Mouse (Mus musculus) C2C12 (cell line): ENCODE measurements at regions not wholly inside any gene's neighbourhood (a gene's known extent, or its start where the extent isn't known, plus 50 kb on each side); places are given as distances from the start of the nearest gene placed in this dataset.
A peak's percentile ranks its signal among the peaks of the same experiment; 100 is the strongest.

Experiments
- H3K27me3 ChIP-seq: one replicate; pipeline ENCODE4 v1.6.1; 2011; ENCODE audit not compliant: control insufficient read depth, insufficient read depth, insufficient read length
- H3K36me3 ChIP-seq: one replicate; pipeline ENCODE4 v1.6.1; 2011; ENCODE audit not compliant: control insufficient read depth, insufficient read depth
- H3K4me3 ChIP-seq: one replicate; pipeline ENCODE4 v1.5.1; 2011; ENCODE audit warnings: mild to moderate bottlenecking, control low read depth; ENCODE audit not compliant: poor library complexity, insufficient read depth, severe bottlenecking
- H3K79me2 ChIP-seq: one replicate; pipeline ENCODE4 v1.6.1; 2011; ENCODE audit not compliant: control insufficient read depth, insufficient read depth
- H3K79me3 ChIP-seq: one replicate; pipeline ENCODE4 v1.6.1; 2011; ENCODE audit warnings: low read depth, control low read depth
- H3ac ChIP-seq: one replicate; pipeline ENCODE3; 2011; ENCODE audit warnings: low read depth; ENCODE audit not compliant: control insufficient read depth, insufficient read length
- CEBPB ChIP-seq: IDR thresholded peaks from one replicate; pipeline ENCODE4 v1.6.1; 2011; ENCODE audit warnings: low read depth, mild to moderate bottlenecking, control low read depth, moderate library complexity
- CTCF ChIP-seq: IDR thresholded peaks from one replicate; pipeline ENCODE4 v1.5.1; 2011; ENCODE audit not compliant: control insufficient read depth, insufficient read depth, insufficient read length
- FOSL1 ChIP-seq: IDR thresholded peaks from one replicate; pipeline ENCODE4 v1.8.0; 2011; ENCODE audit warnings: mild to moderate bottlenecking, low read length; ENCODE audit not compliant: poor library complexity, insufficient read depth, severe bottlenecking
- MAX ChIP-seq: IDR thresholded peaks from one replicate; pipeline ENCODE4 v1.6.1; 2011; ENCODE audit warnings: mild to moderate bottlenecking, control low read depth
- MYOD1 ChIP-seq: IDR thresholded peaks from one replicate; pipeline ENCODE4 v1.6.1; 2011; ENCODE audit warnings: low read depth; ENCODE audit not compliant: control insufficient read depth, insufficient read length
- MYOG ChIP-seq: IDR thresholded peaks from one replicate; pipeline ENCODE4 v1.6.1; 2011; ENCODE audit not compliant: control insufficient read depth, insufficient read length; ENCODE audit errors: extremely low read depth
- USF1 ChIP-seq: IDR thresholded peaks from one replicate; pipeline ENCODE4 v1.6.1; 2011; ENCODE audit warnings: low read depth, mild to moderate bottlenecking, control low read depth, moderate library complexity

DNA sequence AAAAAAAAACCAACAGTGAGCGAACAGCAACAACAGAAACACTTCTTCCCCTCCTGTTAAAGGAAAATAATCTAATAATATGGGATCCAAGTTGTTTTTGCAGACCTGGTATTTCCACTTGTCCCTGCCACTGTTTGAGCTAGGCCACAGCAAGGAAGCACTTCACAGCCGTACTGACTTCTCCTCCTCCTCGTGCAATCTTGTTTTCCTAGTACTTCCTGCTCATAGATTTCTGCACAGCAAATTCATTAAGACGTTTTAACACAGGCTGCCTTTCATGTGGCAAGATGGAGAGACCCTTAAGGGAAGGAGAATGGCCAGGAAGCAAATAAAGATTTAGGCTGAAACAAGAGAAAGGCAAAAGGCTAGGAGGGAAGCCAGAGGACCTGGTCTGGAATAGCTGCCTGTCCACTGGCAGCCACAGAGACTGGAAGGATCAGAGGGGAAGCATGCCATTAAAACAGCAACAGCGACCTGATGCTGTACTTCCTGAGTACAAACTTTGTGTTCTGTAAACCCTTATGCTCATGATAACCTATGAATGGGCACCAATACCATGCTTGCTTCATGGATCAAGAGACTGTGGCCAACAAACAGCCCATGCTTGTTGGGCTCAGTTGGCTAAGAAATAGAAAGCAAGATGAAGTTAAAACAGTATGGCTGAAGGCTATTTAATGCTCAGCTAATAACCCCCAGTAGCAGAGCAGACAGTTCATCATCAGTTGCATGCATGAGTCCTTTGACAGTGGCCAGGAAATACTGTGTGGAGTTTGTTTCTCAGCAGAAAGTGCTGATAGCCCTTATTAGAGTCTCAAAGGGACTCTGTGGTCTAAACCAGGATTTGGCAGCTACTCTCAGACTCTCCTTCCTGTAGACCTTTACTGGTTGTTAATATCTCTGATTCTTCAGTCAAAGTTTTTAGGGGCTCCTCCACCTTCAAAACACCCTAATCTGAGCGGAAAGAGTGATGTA, 182.3 kb upstream of the Cited2 start:
- Histone ChIP-seq H3K36me3 (no peaks in the 10 kb centered on the region), H3K27me3 (no peaks in the 10 kb centered on the region), H3K79me2 (no peaks in the 10 kb centered on the region), H3ac (no peak overlapping the region), H3K4me3 (no peak overlapping the region), H3K79me3 (no peaks in the 10 kb centered on the region)
- no peak for TF ChIP-seq MYOG
- no peak for TF ChIP-seq FOSL1
- TF ChIP-seq CEBPB, result no peak
- no peak for TF ChIP-seq USF1
- TF ChIP-seq MAX, result no peak
- TF ChIP-seq MYOD1, result no peak
- TF ChIP-seq CTCF, result no peak

GRCm38 (mm10) chr10:17542104-17542846, 180.7 kb upstream of the Cited2 start:
- no peak overlapping the region for H3ac ChIP-seq

GRCm38 (mm10) chr10:17542847-17543421, 180.1 kb upstream of the Cited2 start:
- Histone ChIP-seq H3K79me3 (no peaks in the 10 kb centered on the region), H3ac (no peak overlapping the region), H3K27me3 (no peaks in the 10 kb centered on the region), H3K36me3 (no peaks in the 10 kb centered on the region), H3K79me2 (no peaks in the 10 kb centered on the region), H3K4me3 (no peak overlapping the region)
- no peak for TF ChIP-seq FOSL1

More at GRCm38 (mm10) chr10:17542104-17542846, 180.7 kb upstream of the Cited2 start:
- Histone ChIP-seq H3K79me2 (no peaks in the 10 kb centered on the region), H3K79me3 (no peaks in the 10 kb centered on the region), H3K36me3 (no peaks in the 10 kb centered on the region), H3K4me3 (no peak overlapping the region), H3K27me3 (no peaks in the 10 kb centered on the region)
- no peak for TF ChIP-seq FOSL1
- TF ChIP-seq USF1, result no peak
- TF ChIP-seq MYOD1, result no peak
- TF ChIP-seq CEBPB, result no peak
- no peak for TF ChIP-seq MAX
- no peak for TF ChIP-seq MYOG
- no peak for TF ChIP-seq CTCF

DNA sequence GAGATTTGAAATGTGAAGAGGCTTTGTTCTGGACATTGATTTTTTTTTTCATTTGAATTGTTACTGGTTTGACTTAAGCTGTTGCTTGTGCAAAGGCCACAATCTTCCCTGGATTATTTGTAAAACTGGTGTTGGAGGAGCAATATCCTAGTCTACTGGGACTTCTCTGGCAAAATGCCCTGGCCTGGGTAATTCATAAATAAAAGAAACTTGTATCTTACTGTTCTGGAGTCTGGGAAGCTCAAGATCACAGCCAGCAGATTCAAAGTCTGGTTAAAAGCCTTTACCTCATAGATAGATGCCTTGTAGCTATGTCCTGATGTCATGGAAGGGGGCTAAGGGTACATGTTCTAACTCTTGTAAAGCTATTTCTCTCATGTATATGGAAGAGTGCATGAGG, 177.7 kb upstream of the Cited2 start:
- Histone ChIP-seq H3ac (no peak overlapping the region), H3K27me3 (no peaks in the 10 kb centered on the region), H3K36me3 (no peaks in the 10 kb centered on the region), H3K79me2 (no peaks in the 10 kb centered on the region), H3K4me3 (no peak overlapping the region), H3K79me3 (no peaks in the 10 kb centered on the region)
- TF ChIP-seq MYOD1, result no peak
- TF ChIP-seq MYOG, result no peak
- no peak for TF ChIP-seq USF1
- TF ChIP-seq MAX, result no peak
- TF ChIP-seq FOSL1, result no peak
- no peak for TF ChIP-seq CEBPB
- TF ChIP-seq CTCF, result no peak

- Histone ChIP-seq H3K36me3 (no peaks in the 10 kb centered on the region), H3K27me3 (no peaks in the 10 kb centered on the region), H3K79me3 (no peaks in the 10 kb centered on the region), H3K4me3 (no peak overlapping the region), H3ac (no peak overlapping the region), H3K79me2 (no peaks in the 10 kb centered on the region)
- TF ChIP-seq MYOD1 (no peak), FOSL1 (no peak), USF1 (no peak), MAX (peak; percentile 20), CEBPB (no peak), CTCF (no peak)
Observed at GRCm38 (mm10) chr10:17547986-17548385, 175.0 kb upstream of the Cited2 start.
